Mouse (Mus musculus): ENCODE data around the gene Slc5a6.

Gene Slc5a6

GRCm38 (mm10) chr5:31048763-31049641 lies at the start of gene Slc5a6:
Gene Slc5a6, minus strand, starts transcription at chr5:31048924.
- DNase-seq, result peak; percentile 44

- DNase-seq, result no peak
Observed at GRCm38 (mm10) chr5:31095711-31096480, 47.2 kb upstream of the Slc5a6 start.

- DNase-seq, result peak; percentile 43
Observed at GRCm38 (mm10) chr5:31094799-31095691, 46.3 kb upstream of the Slc5a6 start.

GRCm38 (mm10) chr5:31094100-31094798 lies 45.5 kb upstream of the Slc5a6 start:
- peak; percentile 6 for DNase-seq

- peak; percentile 71 for DNase-seq
Observed at GRCm38 (mm10) chr5:31093151-31094041, 44.7 kb upstream of the Slc5a6 start.

- DNase-seq, result no peak
Observed at GRCm38 (mm10) chr5:31092231-31092975, 43.7 kb upstream of the Slc5a6 start.

- no peak for DNase-seq
Observed at GRCm38 (mm10) chr5:31087131-31087530, 38.4 kb upstream of the Slc5a6 start.

- DNase-seq, result no peak
Observed at GRCm38 (mm10) chr5:31086606-31087005, 37.9 kb upstream of the Slc5a6 start.

- no peak for DNase-seq
Observed at GRCm38 (mm10) chr5:31083949-31084348, 35.2 kb upstream of the Slc5a6 start.

GRCm38 (mm10) chr5:31082935-31083625 lies 34.4 kb upstream of the Slc5a6 start:
- peak; percentile 19 for DNase-seq

GRCm38 (mm10) chr5:31082355-31082754 lies 33.6 kb upstream of the Slc5a6 start:
- DNase-seq, result peak; percentile 68

GRCm38 (mm10) chr5:31081386-31081785 lies 32.7 kb upstream of the Slc5a6 start:
- DNase-seq, result peak; percentile 43

- DNase-seq, result no peak
Observed at GRCm38 (mm10) chr5:31080795-31081164, 32.1 kb upstream of the Slc5a6 start.

GRCm38 (mm10) chr5:31080059-31080794 lies 31.5 kb upstream of the Slc5a6 start:
- DNase-seq, result no peak

- DNase-seq, result no peak
Observed at GRCm38 (mm10) chr5:31076346-31076745, 27.6 kb upstream of the Slc5a6 start.

- no peak for DNase-seq
Observed at GRCm38 (mm10) chr5:31073176-31073575, 24.5 kb upstream of the Slc5a6 start.

- DNase-seq, result no peak
Observed at GRCm38 (mm10) chr5:31071821-31072220, 23.1 kb upstream of the Slc5a6 start.

GRCm38 (mm10) chr5:31071059-31071458 lies 22.3 kb upstream of the Slc5a6 start:
- no peak for DNase-seq

GRCm38 (mm10) chr5:31069810-31070209 lies 21.1 kb upstream of the Slc5a6 start:
- no peak for DNase-seq

Data from kidney, adult 18-20 months (tissue).